Mouse (Mus musculus) liver, embryonic 16.5 days (tissue): ENCODE results near the gene Wipi1. TPM values are rescaled to one million over a fixed set of nuclear protein-coding genes. Genes with fewer than 3 reads are reported as not detected.

Source experiments
- polyA plus RNA-seq: library from polyadenylated mRNA; unstranded; fragments of >200 nt; fragmentation: Nextera tagmentation; extraction: Ambion mirVana; gene quantifications from 2 replicates; pipeline ENCODE4 v1.2.1, GENCODE M21; 2015

Wipi1 gene
- polyA plus RNA-seq, 1 experiment from 2014 or later, result 24.0 TPM

Other genes with a start within 250 kb of the Wipi1 start
- gene Gna13, start 249.1 kb downstream of the Wipi1 start, polyA plus RNA-seq, result 14.1 and 15.6 TPM in 2 replicates
- gene 9930022D16Rik, start 198.1 kb downstream of the Wipi1 start, polyA plus RNA-seq, result not detected in 2 replicates
- 10.1 and 11.4 TPM in 2 replicates for gene Amz2, start 186.0 kb downstream of the Wipi1 start, polyA plus RNA-seq
- 3.2 and 3.8 TPM in 2 replicates for gene Arsg, start 138.6 kb downstream of the Wipi1 start, polyA plus RNA-seq
- 32.0 and 33.4 TPM in 2 replicates for gene Slc16a6, start 138.4 kb downstream of the Wipi1 start, polyA plus RNA-seq
- gene Prkar1a, start 37.4 kb upstream of the Wipi1 start, polyA plus RNA-seq, result 109 and 112 TPM in 2 replicates
- 7.7 and 10.3 TPM in 2 replicates for gene Fam20a, start 110.3 kb upstream of the Wipi1 start, polyA plus RNA-seq
- gene 1700012B07Rik, start 216.1 kb upstream of the Wipi1 start, polyA plus RNA-seq, result 0.12 TPM in 1 of 2 replicates, not detected in the other